Mouse (Mus musculus): ENCODE data around the gene Cdk14.

- TF ChIP-seq CTCF (conservative IDR thresholded peaks at IDR 0.05; ENCODE audit: insufficient read depth, insufficient read length, low read depth, low read length): no peak
- TF ChIP-seq POLR2A (IDR thresholded peaks at IDR 0.05; ENCODE audit: low read depth, low read length): no peak
Observed at GRCm38 (mm10) chr5:4893852-4894207, 526.3 kb downstream of the Cdk14 start.

All from kidney, adult 2 months (tissue).